Mouse (Mus musculus): Measurements from ENCODE around the gene Maob. TPM values are rescaled to one million over a fixed set of nuclear protein-coding genes. Genes with fewer than 3 reads are reported as not detected.
A peak's percentile ranks its signal among the peaks of the same experiment; 100 is the strongest.

Gene Maob
- not detected in 2 replicates for polyA plus RNA-seq (2012; ENCODE audit: insufficient read depth, low replicate concordance)

- Histone ChIP-seq H3K27me3 (replicated peaks) (peaks cover 7% of the 10 kb centered on the region), H3K36me3 (replicated peaks; ENCODE audit: low read length) (no peaks in the 10 kb centered on the region), H3K4me3 (replicated peaks) (peak within 1 kb of the TSS; percentile 46), H3K9me3 (no peaks in the 10 kb centered on the region), H3K4me1 (no peaks in the 10 kb centered on the region)
- no peak for TF ChIP-seq GATA1 (IDR thresholded peaks at IDR 0.05; ENCODE audit: borderline replicate concordance, low read length)
- TF ChIP-seq FLI1 (IDR thresholded peaks at IDR 0.05; ENCODE audit: low read length) = no peak
Measured at GRCm38 (mm10) chrX:16817261-16817769, at the start of gene Maob. TSS of gene Maob (minus strand) at chrX:16817366.

DNA sequence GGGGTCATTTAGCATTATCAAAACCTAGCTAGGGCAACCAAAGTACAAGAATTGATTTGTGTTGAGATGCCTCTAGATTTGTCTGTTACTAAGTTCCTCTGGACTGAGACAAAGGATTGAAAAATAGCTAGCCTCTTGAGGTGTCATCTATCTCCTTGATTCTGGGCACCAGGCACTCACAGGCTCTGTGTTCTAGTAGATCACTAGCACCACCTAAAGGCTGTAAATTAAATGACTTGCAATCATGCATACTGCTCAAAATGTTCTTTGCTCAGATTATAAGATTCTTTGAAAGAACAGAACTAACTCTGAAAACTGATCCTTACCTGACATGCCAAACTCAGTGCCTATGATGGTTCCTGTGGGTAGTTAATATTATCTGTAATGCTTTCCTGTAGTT is 43.1 kb upstream of the Maob start:
- H3K4me3 ChIP-seq (replicated peaks) = no peak overlapping the region
- no peaks in the 10 kb centered on the region for H3K27me3 ChIP-seq (replicated peaks)
- TF ChIP-seq FLI1 (IDR thresholded peaks at IDR 0.05; ENCODE audit: low read length) (no peak), GATA1 (IDR thresholded peaks at IDR 0.05; ENCODE audit: borderline replicate concordance, low read length) (no peak)
- no peaks in the 10 kb centered on the region for H3K36me3 ChIP-seq (replicated peaks; ENCODE audit: low read length)
- no peaks in the 10 kb centered on the region for H3K9me3 ChIP-seq
- no peaks in the 10 kb centered on the region for H3K4me1 ChIP-seq

GRCm38 (mm10) chrX:16846034-16846433 is 28.9 kb upstream of the Maob start:
- H3K9me3 ChIP-seq = no peaks in the 10 kb centered on the region

GRCm38 (mm10) chrX:16841443-16841842 is 24.3 kb upstream of the Maob start:
- H3K27me3 ChIP-seq (replicated peaks) = no peaks in the 10 kb centered on the region

More at GRCm38 (mm10) chrX:16846034-16846433, 28.9 kb upstream of the Maob start:
- Histone ChIP-seq H3K36me3 (replicated peaks; ENCODE audit: low read length) (no peaks in the 10 kb centered on the region), H3K27me3 (replicated peaks) (no peaks in the 10 kb centered on the region), H3K4me3 (replicated peaks) (no peak overlapping the region), H3K4me1 (no peaks in the 10 kb centered on the region)
- TF ChIP-seq GATA1 (IDR thresholded peaks at IDR 0.05; ENCODE audit: borderline replicate concordance, low read length) (no peak), FLI1 (IDR thresholded peaks at IDR 0.05; ENCODE audit: low read length) (no peak)

GRCm38 (mm10) chrX:16837293-16837692 is 20.1 kb upstream of the Maob start:
- Histone ChIP-seq H3K36me3 (replicated peaks; ENCODE audit: low read length) (no peaks in the 10 kb centered on the region), H3K9me3 (no peaks in the 10 kb centered on the region), H3K4me1 (no peaks in the 10 kb centered on the region), H3K4me3 (replicated peaks) (no peak overlapping the region), H3K27me3 (replicated peaks) (no peaks in the 10 kb centered on the region)
- no peak for TF ChIP-seq GATA1 (IDR thresholded peaks at IDR 0.05; ENCODE audit: borderline replicate concordance, low read length)
- no peak for TF ChIP-seq FLI1 (IDR thresholded peaks at IDR 0.05; ENCODE audit: low read length)

More at GRCm38 (mm10) chrX:16841443-16841842, 24.3 kb upstream of the Maob start:
- no peak overlapping the region for H3K4me3 ChIP-seq (replicated peaks)
- H3K9me3 ChIP-seq = no peaks in the 10 kb centered on the region
- H3K36me3 ChIP-seq (replicated peaks; ENCODE audit: low read length) = no peaks in the 10 kb centered on the region
- TF ChIP-seq GATA1 (IDR thresholded peaks at IDR 0.05; ENCODE audit: borderline replicate concordance, low read length) (no peak), FLI1 (IDR thresholded peaks at IDR 0.05; ENCODE audit: low read length) (no peak)
- no peaks in the 10 kb centered on the region for H3K4me1 ChIP-seq

- no peaks in the 10 kb centered on the region for H3K36me3 ChIP-seq (replicated peaks; ENCODE audit: low read length)
- no peaks in the 10 kb centered on the region for H3K9me3 ChIP-seq
- no peak for TF ChIP-seq GATA1 (IDR thresholded peaks at IDR 0.05; ENCODE audit: borderline replicate concordance, low read length)
- no peak for TF ChIP-seq FLI1 (IDR thresholded peaks at IDR 0.05; ENCODE audit: low read length)
- no peaks in the 10 kb centered on the region for H3K27me3 ChIP-seq (replicated peaks)
- no peaks in the 10 kb centered on the region for H3K4me1 ChIP-seq
- H3K4me3 ChIP-seq (replicated peaks) = no peak overlapping the region
Measured at GRCm38 (mm10) chrX:16836488-16837082, 19.4 kb upstream of the Maob start.

DNA sequence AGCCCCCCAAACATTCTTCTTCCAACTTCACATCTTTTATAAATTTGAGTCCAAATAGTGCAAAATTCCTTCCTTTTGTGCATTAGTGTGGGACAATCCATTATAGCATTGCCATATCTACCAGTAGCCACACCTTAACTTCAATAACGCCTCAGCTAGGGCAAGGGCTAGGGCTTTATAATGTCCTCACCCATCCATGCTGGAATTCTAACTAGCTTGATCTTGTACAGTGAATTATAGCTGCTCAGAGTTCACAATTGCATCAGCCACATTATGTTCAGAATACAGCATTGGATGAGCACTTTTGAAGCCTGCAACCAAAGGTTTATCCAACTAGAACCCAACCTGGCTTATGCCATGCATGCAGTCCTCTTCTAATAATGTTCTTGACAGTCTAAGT is 8.9 kb upstream of the Maob start:
- no peaks in the 10 kb centered on the region for H3K36me3 ChIP-seq (replicated peaks; ENCODE audit: low read length)
- H3K9me3 ChIP-seq = no peaks in the 10 kb centered on the region
- H3K4me1 ChIP-seq = no peaks in the 10 kb centered on the region
- no peaks in the 10 kb centered on the region for H3K27me3 ChIP-seq (replicated peaks)
- H3K4me3 ChIP-seq (replicated peaks) = no peak overlapping the region
- no peak for TF ChIP-seq FLI1 (IDR thresholded peaks at IDR 0.05; ENCODE audit: low read length)
- TF ChIP-seq GATA1 (IDR thresholded peaks at IDR 0.05; ENCODE audit: borderline replicate concordance, low read length) = no peak

- Histone ChIP-seq H3K9me3 (no peaks in the 10 kb centered on the region), H3K4me1 (no peaks in the 10 kb centered on the region), H3K27me3 (replicated peaks) (peaks cover 7% of the 10 kb centered on the region), H3K36me3 (replicated peaks; ENCODE audit: low read length) (no peaks in the 10 kb centered on the region), H3K4me3 (replicated peaks) (no peak overlapping the region)
- TF ChIP-seq GATA1 (IDR thresholded peaks at IDR 0.05; ENCODE audit: borderline replicate concordance, low read length) (no peak), FLI1 (IDR thresholded peaks at IDR 0.05; ENCODE audit: low read length) (no peak)
Measured at GRCm38 (mm10) chrX:16815965-16816364, 1.2 kb downstream of the Maob start.

DNA sequence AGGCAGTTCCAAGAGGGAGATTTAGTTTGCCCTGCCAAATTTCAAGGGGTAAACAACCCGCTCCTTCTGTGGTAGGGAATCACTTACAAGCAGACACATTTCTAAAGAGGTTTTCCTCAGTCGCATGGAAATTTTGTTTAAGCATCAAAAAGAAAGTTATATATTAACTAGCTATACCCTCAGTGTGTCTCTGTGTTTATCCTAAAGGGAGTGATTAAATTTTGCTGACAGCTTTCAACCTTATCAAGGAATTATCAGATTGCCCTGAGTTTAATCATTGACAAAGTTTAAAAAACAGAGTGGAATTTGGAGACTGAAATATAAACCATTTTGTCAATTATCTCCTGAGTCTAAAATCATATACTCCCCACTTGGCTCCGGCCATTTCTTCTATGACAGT is 5.1 kb downstream of the Maob start:
- no peaks in the 10 kb centered on the region for H3K4me1 ChIP-seq
- no peaks in the 10 kb centered on the region for H3K36me3 ChIP-seq (replicated peaks; ENCODE audit: low read length)
- peaks cover 6% of the 10 kb centered on the region for H3K27me3 ChIP-seq (replicated peaks)
- H3K9me3 ChIP-seq = no peaks in the 10 kb centered on the region
- H3K4me3 ChIP-seq (replicated peaks) = no peak overlapping the region
- TF ChIP-seq GATA1 (IDR thresholded peaks at IDR 0.05; ENCODE audit: borderline replicate concordance, low read length) (no peak), FLI1 (IDR thresholded peaks at IDR 0.05; ENCODE audit: low read length) (no peak)

GRCm38 (mm10) chrX:16767453-16767852 is 49.7 kb downstream of the Maob start:
- H3K27me3 ChIP-seq (replicated peaks) = no peaks in the 10 kb centered on the region
- no peaks in the 10 kb centered on the region for H3K4me1 ChIP-seq
- no peak overlapping the region for H3K4me3 ChIP-seq (replicated peaks)
- H3K36me3 ChIP-seq (replicated peaks; ENCODE audit: low read length) = no peaks in the 10 kb centered on the region
- H3K9me3 ChIP-seq = no peaks in the 10 kb centered on the region
- TF ChIP-seq GATA1 (IDR thresholded peaks at IDR 0.05; ENCODE audit: borderline replicate concordance, low read length) (no peak), FLI1 (IDR thresholded peaks at IDR 0.05; ENCODE audit: low read length) (no peak)

Data from megakaryocyte, embryonic 14.5 days (primary cell).